Comparison of ENCODE assay signal across 16 mouse cellular contexts in the genomic region with DNA sequence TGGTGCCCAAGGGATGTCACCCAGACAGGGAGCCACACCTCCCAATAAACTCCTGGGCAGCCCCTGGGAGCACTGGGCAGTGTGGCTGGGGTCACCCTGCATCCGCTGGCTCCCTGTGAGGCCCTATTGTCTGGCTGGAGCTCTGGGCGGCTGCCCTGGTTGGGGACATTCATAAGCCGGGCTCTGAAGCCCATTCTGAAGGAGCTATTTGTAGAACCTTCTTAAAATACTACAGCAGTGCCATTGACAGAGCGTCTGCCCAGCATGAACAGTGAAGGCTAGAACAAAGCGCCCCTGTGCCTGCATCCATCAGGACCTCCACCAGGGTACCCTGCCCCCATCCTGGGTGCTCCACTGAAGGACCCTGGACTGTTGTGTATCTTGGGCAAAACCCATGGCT.
DNase-seq lines count a peak whose midpoint lies in the region; ATAC-seq lines count a peak whose summit lies in the region.
"Had no signal": no experiment of that assay in that cellular context is flagged by ENCODE, and none has a peak within 500 bp of the region (broad histone marks: within the 10 kb centered on the region; RNA-seq: fewer than 3 reads in every experiment).

No protein-coding gene starts in this region.

- no peaks in the 10 kb centered on the region for H3K36me3 ChIP-seq in forebrain, embryonic 13.5 days (ENCODE audit: poor library complexity, severe bottlenecking)
- H3K36me3 ChIP-seq in forebrain, embryonic 14.5 days (ENCODE audit: control insufficient read depth, insufficient read depth, low read length) = no peaks in the 10 kb centered on the region
- H3K36me3 ChIP-seq in hindbrain, embryonic 16.5 days (ENCODE audit: control insufficient read depth, insufficient read depth, low read length) = no peaks in the 10 kb centered on the region
- no peaks in the 10 kb centered on the region for H3K36me3 ChIP-seq in hindbrain, embryonic 12.5 days
- H3K36me3 ChIP-seq in neural tube, embryonic 12.5 days = no peaks in the 10 kb centered on the region
- H3K36me3 ChIP-seq in neural tube, embryonic 15.5 days = no peaks in the 10 kb centered on the region
- no peaks in the 10 kb centered on the region for H3K36me3 ChIP-seq in limb, embryonic 11.5 days (ENCODE audit: control insufficient read depth, insufficient read depth, low read length)
- H3K36me3 ChIP-seq: midbrain, embryonic 13.5 days; stomach, embryonic 15.5 days had no signal

- no peaks in the 10 kb centered on the region for H3K9me3 ChIP-seq in forebrain, embryonic 13.5 days (replicated peaks)
- no peaks in the 10 kb centered on the region for H3K9me3 ChIP-seq in forebrain, embryonic 14.5 days (replicated peaks; ENCODE audit: control insufficient read depth, low read length)
- no peaks in the 10 kb centered on the region for H3K9me3 ChIP-seq in hindbrain, embryonic 16.5 days (ENCODE audit: control insufficient read depth, low read length)
- H3K9me3 ChIP-seq in hindbrain, embryonic 12.5 days (replicated peaks) = no peaks in the 10 kb centered on the region
- H3K9me3 ChIP-seq in neural tube, embryonic 12.5 days = no peaks in the 10 kb centered on the region
- no peaks in the 10 kb centered on the region for H3K9me3 ChIP-seq in neural tube, embryonic 15.5 days (replicated peaks)
- H3K9me3 ChIP-seq in limb, embryonic 11.5 days (ENCODE audit: control insufficient read depth, low read length) = no peaks in the 10 kb centered on the region
- H3K9me3 ChIP-seq: midbrain, embryonic 13.5 days; stomach, embryonic 15.5 days had no signal

- WGBS in forebrain, embryonic 13.5 days = 19% methylated on average over 5 of the region's 5 CpGs
- 39% methylated on average over 5 of the region's 5 CpGs for WGBS in forebrain, embryonic 14.5 days
- WGBS in hindbrain, embryonic 16.5 days = 41% methylated on average over 5 of the region's 5 CpGs
- WGBS in hindbrain, embryonic 12.5 days = 51% methylated on average over 5 of the region's 5 CpGs
- WGBS in neural tube, embryonic 12.5 days = 26% methylated on average over 5 of the region's 5 CpGs
- 34% methylated on average over 5 of the region's 5 CpGs for WGBS in neural tube, embryonic 15.5 days
- WGBS in limb, embryonic 11.5 days = 47% methylated on average over 5 of the region's 5 CpGs

- no peak for DNase-seq in forebrain, embryonic 14.5 days (ENCODE audit: low spot score)
- DNase-seq in limb, embryonic 11.5 days (ENCODE audit: low spot score) = no peak
- no peak for DNase-seq in cerebellum, adult 9-10 months
- DNase-seq: adrenal gland, adult 2 months; cerebellum, postnatal 14 days; kidney, adult 11 months; kidney, postnatal 4 days; thymus, postnatal 36 days had no signal

- H3K4me2 ChIP-seq in forebrain, embryonic 13.5 days = no peak overlapping the region
- no peak overlapping the region for H3K4me2 ChIP-seq in forebrain, embryonic 14.5 days (ENCODE audit: low read length)
- no peak overlapping the region for H3K4me2 ChIP-seq in hindbrain, embryonic 16.5 days (ENCODE audit: low read length)
- no peak overlapping the region for H3K4me2 ChIP-seq in hindbrain, embryonic 12.5 days (replicated peaks)
- H3K4me2 ChIP-seq in neural tube, embryonic 12.5 days (replicated peaks) = no peak overlapping the region
- no peak overlapping the region for H3K4me2 ChIP-seq in neural tube, embryonic 15.5 days
- H3K4me2 ChIP-seq in limb, embryonic 11.5 days (ENCODE audit: low read depth, severe bottlenecking) = no peak overlapping the region
- H3K4me2 ChIP-seq: midbrain, embryonic 13.5 days; stomach, embryonic 15.5 days had no signal

- 0 out of 2 replicates have a peak, but pooled peaks have one; percentile 21 for ATAC-seq in forebrain, embryonic 13.5 days
- ATAC-seq in forebrain, embryonic 14.5 days = no peak
- ATAC-seq in hindbrain, embryonic 16.5 days = peak; percentile 77
- ATAC-seq in hindbrain, embryonic 12.5 days (ENCODE audit: low FRiP score) = no peak
- 0 out of 2 replicates have a peak, but pooled peaks have one; percentile 41 for ATAC-seq in neural tube, embryonic 12.5 days (ENCODE audit: low FRiP score, low read depth)
- ATAC-seq in neural tube, embryonic 15.5 days (ENCODE audit: low FRiP score) = no peak
- 0 out of 2 replicates have a peak, but pooled peaks have one; percentile 23 for ATAC-seq in limb, embryonic 11.5 days (ENCODE audit: insufficient number of reproducible peaks, low FRiP score, low TSS enrichment, low read depth)
- ATAC-seq: midbrain, embryonic 13.5 days had no signal

- no peak overlapping the region for H3K9ac ChIP-seq in forebrain, embryonic 13.5 days
- H3K9ac ChIP-seq in forebrain, embryonic 14.5 days (ENCODE audit: low read length) = no peak overlapping the region
- no peak overlapping the region for H3K9ac ChIP-seq in hindbrain, embryonic 16.5 days (ENCODE audit: low read depth, low read length)
- no peak overlapping the region for H3K9ac ChIP-seq in hindbrain, embryonic 12.5 days
- H3K9ac ChIP-seq in neural tube, embryonic 12.5 days = no peak overlapping the region
- H3K9ac ChIP-seq in neural tube, embryonic 15.5 days (replicated peaks) = no peak overlapping the region
- no peak overlapping the region for H3K9ac ChIP-seq in limb, embryonic 11.5 days (ENCODE audit: low read length)
- H3K9ac ChIP-seq: liver, embryonic 14.5 days; midbrain, embryonic 13.5 days; stomach, embryonic 15.5 days had no signal

- H3K27me3 ChIP-seq in forebrain, embryonic 13.5 days = no peaks in the 10 kb centered on the region
- H3K27me3 ChIP-seq in forebrain, embryonic 14.5 days (replicated peaks; ENCODE audit: control insufficient read depth, insufficient read depth, low read length) = no peaks in the 10 kb centered on the region
- no peaks in the 10 kb centered on the region for H3K27me3 ChIP-seq in hindbrain, embryonic 16.5 days (replicated peaks; ENCODE audit: control insufficient read depth, insufficient read depth, low read length)
- H3K27me3 ChIP-seq in hindbrain, embryonic 12.5 days = peaks cover 9% of the 10 kb centered on the region
- no peaks in the 10 kb centered on the region for H3K27me3 ChIP-seq in neural tube, embryonic 12.5 days (replicated peaks)
- peaks cover 13% of the 10 kb centered on the region; the same call in 1 of the 2 replicates for H3K27me3 ChIP-seq in neural tube, embryonic 15.5 days (replicated peaks)
- no peaks in the 10 kb centered on the region for H3K27me3 ChIP-seq in limb, embryonic 11.5 days (ENCODE audit: control insufficient read depth, insufficient read depth, low read length)
- H3K27me3 ChIP-seq: midbrain, embryonic 13.5 days; stomach, embryonic 15.5 days had no signal

- peaks cover 9% of the 10 kb centered on the region for H3K4me1 ChIP-seq in forebrain, embryonic 13.5 days
- H3K4me1 ChIP-seq in forebrain, embryonic 14.5 days (ENCODE audit: control insufficient read depth, insufficient read depth, low read length) = no peaks in the 10 kb centered on the region
- H3K4me1 ChIP-seq in hindbrain, embryonic 16.5 days (ENCODE audit: control insufficient read depth, insufficient read depth, low read depth, low read length) = no peaks in the 10 kb centered on the region; the same call in 1 of the 2 replicates
- H3K4me1 ChIP-seq in hindbrain, embryonic 12.5 days = 0 out of 2 replicates have a peak, but pooled peaks cover 11% of the 10 kb centered on the region
- H3K4me1 ChIP-seq in neural tube, embryonic 12.5 days = peaks cover 6% of the 10 kb centered on the region; the same call in 1 of the 2 replicates
- peaks cover 7% of the 10 kb centered on the region; the same call in 1 of the 2 replicates for H3K4me1 ChIP-seq in neural tube, embryonic 15.5 days
- H3K4me1 ChIP-seq in limb, embryonic 11.5 days (ENCODE audit: control insufficient read depth, insufficient read depth, low read length) = peaks cover 11% of the 10 kb centered on the region
- H3K4me1 ChIP-seq: midbrain, embryonic 13.5 days had no signal

- H3K4me3 ChIP-seq in forebrain, embryonic 13.5 days = no peak overlapping the region
- no peak overlapping the region for H3K4me3 ChIP-seq in forebrain, embryonic 14.5 days (ENCODE audit: low read depth, low read length)
- no peak overlapping the region for H3K4me3 ChIP-seq in hindbrain, embryonic 16.5 days (ENCODE audit: low read length)
- no peak overlapping the region for H3K4me3 ChIP-seq in hindbrain, embryonic 12.5 days
- no peak overlapping the region for H3K4me3 ChIP-seq in neural tube, embryonic 12.5 days
- H3K4me3 ChIP-seq in neural tube, embryonic 15.5 days (replicated peaks) = no peak overlapping the region
- no peak overlapping the region for H3K4me3 ChIP-seq in limb, embryonic 11.5 days (ENCODE audit: low read depth, low read length)
- H3K4me3 ChIP-seq: midbrain, embryonic 13.5 days; stomach, embryonic 15.5 days had no signal

- no peak overlapping the region for H3K27ac ChIP-seq in forebrain, embryonic 13.5 days
- H3K27ac ChIP-seq in forebrain, embryonic 14.5 days (ENCODE audit: low read depth, low read length) = no peak overlapping the region
- H3K27ac ChIP-seq in hindbrain, embryonic 16.5 days (ENCODE audit: low read depth, low read length) = no peak overlapping the region
- H3K27ac ChIP-seq in hindbrain, embryonic 12.5 days = no peak overlapping the region
- H3K27ac ChIP-seq in neural tube, embryonic 12.5 days = no peak overlapping the region
- no peak overlapping the region for H3K27ac ChIP-seq in neural tube, embryonic 15.5 days (replicated peaks)
- H3K27ac ChIP-seq in limb, embryonic 11.5 days (replicated peaks; ENCODE audit: low read depth, low read length) = peak overlapping the region; percentile 57; the same call in 1 of the 2 replicates
- H3K27ac ChIP-seq: liver, embryonic 14.5 days; midbrain, embryonic 13.5 days; stomach, embryonic 15.5 days had no signal

Comparison
In these comparisons a context has a peak if more than half of its experiments do, and no peak if none do; other contexts are left out.
1. ATAC-seq: peak in forebrain, embryonic 13.5 days (single experiment), hindbrain, embryonic 16.5 days (single experiment), neural tube, embryonic 12.5 days (single experiment) and limb, embryonic 11.5 days (single experiment); none in forebrain, embryonic 14.5 days (single experiment), hindbrain, embryonic 12.5 days (single experiment) and neural tube, embryonic 15.5 days (single experiment).